Mouse (Mus musculus) cerebellum, postnatal 25 days (tissue): ENCODE results near the gene Mybbp1a.
A peak's percentile ranks its signal among the peaks of the same experiment; 100 is the strongest.
"Not testable (repeated sequence)": the region's sequence is repeated elsewhere in the genome, so short reads cannot be mapped to it uniquely, and the experiment has no call there.

Experiments
- DNase-seq, 2 experiments: peaks; one replicate each; pipeline ENCODE4 v3.0.0; 2021; ENCODE audit warnings: mixed read lengths in 2 of 2

Gene Mybbp1a

DNA sequence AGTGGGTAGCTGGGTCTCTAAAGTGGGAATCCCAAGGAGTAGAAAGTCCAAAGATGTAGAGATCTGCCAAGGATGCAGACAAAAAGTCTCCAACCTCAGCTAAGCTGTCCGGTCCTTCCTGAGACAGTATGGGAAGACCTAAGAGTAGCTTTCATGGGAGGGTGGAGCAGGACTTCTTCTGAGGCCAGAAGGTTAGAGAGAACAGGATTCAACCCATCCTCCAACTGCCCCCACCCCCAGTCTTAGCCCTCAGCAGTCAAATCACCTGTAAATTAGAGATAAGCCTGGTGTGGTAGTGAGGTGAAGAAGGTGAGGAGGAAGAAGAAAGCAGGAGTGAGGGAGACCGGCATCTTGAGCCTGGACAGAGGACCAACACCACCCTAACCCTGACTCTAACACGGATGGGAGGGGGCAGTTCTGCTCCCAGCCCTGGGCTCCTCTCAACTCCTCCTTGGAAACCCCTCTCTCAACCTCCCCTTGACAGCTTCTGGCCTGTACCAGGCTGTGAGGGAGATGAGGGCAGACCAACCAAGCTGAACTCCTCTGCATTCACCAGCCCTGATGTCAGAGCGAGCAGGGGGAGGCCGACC lies 27.5 kb upstream of the Mybbp1a start:
- no peak for DNase-seq

GRCm38 (mm10) chr11:72415155-72415554 lies 26.0 kb upstream of the Mybbp1a start:
- DNase-seq: no peak

DNA sequence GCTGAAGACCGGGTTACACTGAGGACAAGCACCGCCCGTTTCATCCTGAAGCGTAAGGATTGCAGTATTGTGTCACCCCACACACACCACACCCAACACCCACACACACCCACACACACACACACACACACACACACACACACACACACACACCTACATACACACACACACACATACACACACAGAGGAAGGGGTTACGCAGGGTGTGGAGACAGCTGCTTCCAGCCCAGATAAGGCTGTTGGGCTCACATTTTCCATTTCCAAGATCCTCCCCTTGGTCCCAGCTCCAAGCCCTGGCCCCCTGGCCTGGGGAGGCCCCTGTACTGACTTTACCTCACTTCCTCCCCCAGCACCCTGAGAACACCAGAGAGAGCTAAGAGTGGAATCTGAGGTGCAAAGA lies 24.5 kb upstream of the Mybbp1a start:
- no peak for DNase-seq

GRCm38 (mm10) chr11:72417376-72417775 lies 23.8 kb upstream of the Mybbp1a start:
- DNase-seq: no peak

GRCm38 (mm10) chr11:72418227-72418626 lies 22.9 kb upstream of the Mybbp1a start:
- DNase-seq: no peak

DNA sequence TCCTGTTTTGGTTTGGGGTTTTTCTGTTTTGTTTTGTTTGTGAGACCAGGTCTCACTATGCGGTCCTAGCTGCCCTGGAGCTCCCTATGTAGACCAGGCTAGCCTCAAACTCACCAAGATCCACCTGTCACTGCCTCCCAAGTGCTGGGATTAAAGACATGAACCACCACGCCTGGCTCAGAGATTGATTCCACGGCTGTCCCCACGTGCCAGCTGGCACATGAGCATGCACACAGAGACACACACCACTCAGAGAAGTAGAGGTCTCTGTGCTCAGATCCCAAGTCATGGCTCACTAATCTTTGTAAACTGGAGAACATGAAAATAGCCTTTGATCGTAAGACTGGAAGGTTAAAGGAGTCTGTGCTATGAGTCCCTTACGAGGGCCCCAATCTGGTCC lies 22.1 kb upstream of the Mybbp1a start:
- no peak for DNase-seq

DNA sequence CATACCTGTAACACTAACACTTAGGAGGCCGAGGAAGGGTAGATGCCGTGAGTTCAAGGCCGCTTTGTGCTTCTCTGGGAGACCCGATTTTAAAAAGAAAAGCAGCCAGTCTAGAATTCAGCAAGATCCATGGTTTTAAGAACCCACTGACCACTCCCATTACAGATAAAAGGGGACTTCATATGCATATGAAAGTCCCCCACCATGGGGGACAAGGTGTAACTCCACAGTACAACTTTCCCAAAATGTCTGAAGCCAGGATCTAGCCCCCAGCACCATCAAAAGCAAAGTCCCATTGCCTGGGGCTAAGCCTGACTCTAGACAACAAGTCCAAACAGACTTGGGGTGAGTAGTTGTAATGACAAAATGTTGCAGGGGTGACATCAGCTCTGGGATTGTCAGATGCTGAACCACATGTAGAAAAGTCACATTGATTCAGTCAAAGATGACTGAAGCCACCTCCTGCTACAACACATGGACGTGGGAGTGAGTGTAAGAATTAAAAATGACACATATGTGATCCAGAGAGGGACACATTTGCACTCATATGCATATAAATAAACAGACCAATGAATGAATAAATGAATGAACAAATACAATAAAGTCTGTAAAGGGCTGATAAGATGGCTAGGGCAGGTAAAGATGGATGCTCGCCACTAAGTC lies 20.6 kb upstream of the Mybbp1a start:
- DNase-seq: no peak

DNA sequence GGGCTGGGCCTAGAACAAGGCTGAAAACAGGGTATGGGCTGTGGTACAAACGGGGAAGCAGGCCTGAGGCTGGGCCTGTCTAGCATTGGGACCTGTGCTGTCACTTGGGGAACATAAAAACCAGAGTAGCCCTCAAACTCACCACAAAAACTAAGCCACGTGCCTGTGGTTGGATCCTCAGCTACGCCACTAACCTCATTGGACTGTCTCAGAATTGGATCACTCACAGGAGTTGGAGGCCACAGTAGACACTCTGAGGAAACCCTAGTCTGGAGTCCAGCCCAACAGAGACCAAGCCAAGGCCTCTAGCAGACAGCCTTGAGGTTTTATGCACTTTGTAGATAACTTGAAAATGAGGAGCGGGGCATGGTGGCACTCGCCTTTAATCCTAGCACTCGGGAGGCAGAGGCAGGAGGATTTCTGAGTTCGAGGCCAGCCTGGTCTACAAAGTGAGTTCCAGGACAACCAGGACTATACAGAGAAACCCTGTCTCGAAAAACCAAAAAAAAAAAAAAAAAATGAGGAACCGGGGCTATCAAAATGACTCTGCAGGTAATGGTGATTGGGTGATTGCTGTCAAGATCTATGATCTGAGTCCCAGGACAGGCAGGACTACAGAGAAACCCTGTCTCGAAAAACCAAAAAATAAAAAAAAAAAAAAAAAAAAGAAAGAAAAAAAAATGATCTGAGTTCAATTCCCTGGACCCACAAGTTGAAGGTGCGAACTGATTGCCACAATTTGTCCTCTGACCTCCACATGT lies 19.5 kb upstream of the Mybbp1a start:
- DNase-seq: no peak

- DNase-seq: no peak
Measured at GRCm38 (mm10) chr11:72423686-72424085, 17.5 kb upstream of the Mybbp1a start.

DNA sequence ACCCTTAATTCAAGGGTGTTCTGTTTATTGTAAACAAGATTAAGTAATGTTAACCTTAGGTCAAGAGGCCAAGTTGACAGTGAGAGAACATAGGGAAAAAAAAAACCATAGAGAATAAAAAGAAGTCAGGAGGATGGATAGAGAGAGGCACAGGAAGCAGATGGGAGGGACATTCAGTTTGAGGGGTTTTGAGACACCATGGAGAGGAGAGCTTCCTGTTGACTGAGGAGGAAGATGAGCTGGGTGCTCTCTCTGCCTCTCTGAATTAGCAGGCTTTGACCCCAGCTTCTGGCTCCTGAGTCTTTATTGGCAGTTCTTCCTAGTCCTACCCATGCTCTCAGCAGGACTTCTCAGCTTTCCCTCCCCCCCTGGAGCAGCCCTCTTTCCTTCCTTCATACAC lies 16.0 kb upstream of the Mybbp1a start:
- DNase-seq: no peak

DNA sequence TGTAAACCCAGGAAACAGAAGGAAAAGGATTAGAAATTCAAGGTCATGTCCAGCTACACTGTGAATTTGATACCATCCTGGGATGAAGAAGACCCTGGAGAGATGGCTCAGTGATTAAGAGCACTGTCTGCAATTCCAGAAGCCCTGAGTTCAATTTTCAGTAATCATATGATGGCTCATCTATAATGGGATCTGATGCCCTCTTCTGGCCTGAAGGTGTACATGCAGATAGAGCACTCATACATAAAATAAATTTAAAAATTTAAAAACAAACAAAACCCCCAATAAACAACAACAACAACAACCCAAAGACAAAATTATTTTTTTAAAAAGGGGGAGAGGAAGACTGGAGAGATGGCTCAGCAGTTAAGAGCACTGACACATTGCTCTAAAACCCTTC lies 14.3 kb upstream of the Mybbp1a start:
- no peak for DNase-seq

- peak; percentile 47 to 79 for DNase-seq
Measured at GRCm38 (mm10) chr11:72428694-72429093, 12.5 kb upstream of the Mybbp1a start.

GRCm38 (mm10) chr11:72429288-72429690 lies 11.9 kb upstream of the Mybbp1a start:
- peak; percentile 64 to 77 for DNase-seq

DNA sequence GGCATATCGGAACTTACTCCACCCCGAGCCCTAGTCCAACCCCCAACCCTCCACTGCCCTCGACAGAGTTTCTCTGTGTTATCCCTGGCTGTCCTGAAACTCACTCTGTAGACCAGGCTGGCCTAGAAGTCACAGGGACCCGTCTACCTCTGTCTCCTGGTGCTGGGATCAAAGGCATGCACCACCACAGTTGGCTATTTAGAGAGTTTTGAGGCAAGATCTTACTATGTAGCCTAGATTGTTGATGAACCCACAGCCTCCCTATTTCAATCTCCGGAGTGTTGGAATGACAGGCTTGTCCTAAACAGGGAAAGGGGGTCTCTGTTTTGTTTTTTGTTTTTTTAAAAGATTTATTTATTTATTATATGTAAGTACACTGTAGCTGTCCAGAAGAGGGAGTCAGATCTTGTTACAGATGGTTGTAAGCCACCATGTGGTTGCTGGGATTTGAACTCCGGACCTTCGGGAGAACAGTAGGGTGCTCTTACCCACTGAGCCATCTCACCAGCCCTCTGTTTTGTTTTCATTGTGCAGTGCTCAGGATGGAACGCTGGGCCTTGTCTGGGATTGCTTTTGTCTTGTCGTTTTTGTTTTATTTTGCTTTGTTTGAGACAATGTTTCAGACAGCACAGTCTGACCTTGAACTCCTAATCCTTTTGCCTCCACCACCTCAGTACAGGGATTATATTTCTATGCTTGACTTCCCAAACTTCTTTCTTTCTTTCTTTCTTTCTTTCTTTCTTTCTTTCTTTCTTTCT lies 10.7 kb upstream of the Mybbp1a start:
- not testable (repeated sequence) for DNase-seq

DNA sequence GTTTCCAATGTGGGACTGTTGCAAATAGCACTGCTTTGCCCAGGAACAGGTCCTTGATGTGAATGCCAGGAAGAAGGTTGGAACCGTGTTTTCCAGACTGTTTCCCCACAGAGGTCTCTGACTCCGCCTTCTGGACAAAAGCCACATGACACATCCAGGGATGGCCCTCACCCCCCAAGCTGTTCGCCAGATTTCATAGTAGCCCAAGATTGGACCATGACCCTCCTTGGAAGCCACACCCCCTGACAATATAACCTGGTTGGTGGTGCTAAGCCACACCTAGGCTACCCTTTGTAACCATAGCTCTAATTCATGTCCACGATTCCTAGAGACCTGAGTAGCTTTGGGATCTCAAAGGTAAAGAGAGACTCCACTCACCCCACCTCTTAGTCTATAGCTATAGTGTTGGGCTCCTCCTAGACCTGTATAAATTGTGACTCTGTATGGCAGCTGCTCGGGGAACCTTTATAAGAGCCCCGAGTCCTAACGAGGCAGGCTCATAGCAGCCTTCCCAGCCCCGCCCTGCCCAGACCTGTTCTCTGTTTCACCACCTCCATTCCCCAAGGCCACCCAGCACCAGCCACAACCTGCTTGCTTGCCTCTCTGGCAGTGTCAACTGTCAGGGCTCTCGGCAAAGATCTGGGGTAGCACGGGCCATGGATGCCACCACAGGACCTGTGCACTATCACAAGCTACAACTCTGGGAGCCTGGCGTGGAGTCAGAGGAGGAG lies 6.0 kb upstream of the Mybbp1a start, which contains the start of gene Ggt6:
Gene Ggt6 (plus strand): TSS at position 564 of the 731 bp plus-strand sequence.
- DNase-seq: no peak

GRCm38 (mm10) chr11:72435694-72436045 lies 5.5 kb upstream of the Mybbp1a start:
- no peak for DNase-seq

DNA sequence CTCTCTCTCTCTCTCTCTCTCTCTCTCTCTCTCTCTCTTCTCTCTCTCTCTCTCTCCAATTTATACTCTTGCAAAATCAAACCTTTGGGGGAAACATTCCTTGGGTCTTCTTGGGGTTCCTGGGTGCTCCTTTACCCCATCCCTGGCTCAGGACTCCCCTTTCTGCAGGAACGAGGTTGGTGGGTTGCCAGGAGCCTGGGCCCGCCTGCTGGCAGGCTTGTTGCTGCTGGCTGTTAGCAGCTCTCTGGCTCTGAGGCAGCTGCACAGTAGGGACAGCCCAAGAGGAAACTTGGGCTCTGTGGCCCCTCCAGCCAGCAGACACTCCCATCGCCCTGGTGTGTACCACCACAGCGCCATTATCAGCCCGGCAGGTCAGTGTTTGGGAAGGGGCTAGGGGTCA lies 4.9 kb upstream of the Mybbp1a start:
- peak in 1 of 2 experiments; percentile 38 for DNase-seq

DNA sequence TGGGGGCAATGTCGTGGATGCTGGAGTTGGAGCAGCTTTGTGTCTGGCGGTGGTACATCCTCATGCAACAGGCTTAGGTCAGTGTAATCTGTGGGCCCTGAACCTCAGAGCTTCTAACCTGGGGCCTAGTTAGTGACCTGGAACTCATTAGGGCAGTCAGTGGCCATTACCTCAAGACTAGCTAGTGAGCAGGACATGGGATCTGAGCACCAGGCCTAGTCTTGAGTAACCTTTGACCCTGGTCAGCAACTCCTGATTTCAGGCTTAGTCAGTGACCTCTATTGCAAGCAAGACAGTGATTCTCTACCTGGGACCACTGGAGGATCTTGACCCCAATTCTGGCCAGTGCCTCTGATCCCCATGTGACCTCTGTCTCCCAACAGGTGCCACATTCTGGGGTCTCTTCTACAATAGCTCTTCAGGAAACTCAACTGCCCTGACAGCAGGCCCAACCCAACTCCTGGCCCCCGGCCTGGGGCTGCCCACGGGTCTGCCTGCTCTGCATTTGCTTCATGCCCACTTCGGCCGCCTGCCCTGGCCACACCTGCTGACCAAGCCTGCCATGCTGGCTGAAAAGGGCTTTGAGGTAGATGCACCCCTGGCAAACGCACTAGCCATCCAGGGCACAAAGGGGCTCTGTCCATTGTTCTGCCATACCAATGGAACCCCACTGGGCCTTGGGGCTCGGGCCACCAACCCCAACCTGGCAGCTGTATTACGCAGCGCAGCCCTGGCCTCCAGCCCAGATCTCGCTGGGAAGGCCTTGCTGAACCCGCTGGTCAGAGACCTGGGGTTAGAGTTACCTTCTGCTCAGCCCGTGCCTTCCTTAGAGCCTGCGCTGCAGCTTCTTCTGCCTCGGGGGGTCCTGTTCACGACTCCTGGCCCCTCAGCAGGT lies 4.2 kb upstream of the Mybbp1a start:
- DNase-seq: peak in 1 of 2 experiments; percentile 39

GRCm38 (mm10) chr11:72438411-72438810 lies 2.7 kb upstream of the Mybbp1a start:
- DNase-seq: no peak

DNA sequence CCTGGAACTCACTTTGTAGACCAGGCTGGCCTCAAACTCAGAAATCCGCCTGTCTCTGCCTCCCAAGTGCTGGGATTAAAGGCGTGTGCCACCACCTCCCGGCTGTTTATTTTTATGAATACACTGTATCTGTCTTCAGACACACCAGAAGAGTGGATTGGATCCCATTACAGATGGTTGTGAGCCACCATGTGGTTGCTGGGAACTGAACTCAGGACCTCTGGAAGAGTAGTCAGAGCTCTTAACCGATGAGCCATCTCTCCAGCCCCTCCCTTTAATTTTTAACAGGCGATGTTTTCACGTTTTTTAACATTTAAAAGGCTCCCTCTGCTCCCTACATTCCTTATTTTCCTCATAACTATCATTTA lies 574 bp upstream of the Mybbp1a start:
- peak in 1 of 2 experiments; percentile 15 for DNase-seq

GRCm38 (mm10) chr11:72446311-72447105 lies 5.4 kb downstream of the Mybbp1a start:
- DNase-seq: peak in 1 of 2 experiments; percentile 57
